Mouse (Mus musculus) erythroblast, embryonic 14.5 days (primary cell): Measurements from ENCODE around the gene Cacna2d1. TPM values are rescaled to one million over a fixed set of nuclear protein-coding genes. Genes with fewer than 3 reads are reported as not detected.

ENCODE experiments used
- H3K27me3 ChIP-seq: 2 replicates; pipeline ENCODE4 v1.6.1; 2012; ENCODE audit warnings: inconsistent platforms; ENCODE audit not compliant: control insufficient read depth
- H3K36me3 ChIP-seq: 2 replicates; pipeline ENCODE4 v1.6.1; 2012; ENCODE audit warnings: mild to moderate bottlenecking, inconsistent platforms; ENCODE audit not compliant: control insufficient read depth
- H3K4me1 ChIP-seq: 2 replicates; pipeline ENCODE4 v1.6.1; 2012; ENCODE audit warnings: inconsistent platforms; ENCODE audit not compliant: control insufficient read depth
- H3K4me3 ChIP-seq: replicated peaks from 2 replicates; pipeline ENCODE3; 2012; ENCODE audit warnings: moderate library complexity, mild to moderate bottlenecking, inconsistent platforms
- H3K9me3 ChIP-seq: 2 replicates; pipeline ENCODE4 v1.6.1; 2012; ENCODE audit warnings: low read length, inconsistent platforms, mixed read lengths; ENCODE audit not compliant: control insufficient read depth
- GATA1 ChIP-seq: IDR thresholded peaks from 2 replicates; pipeline ENCODE4 v1.6.1; 2012; ENCODE audit warnings: low read length, inconsistent platforms, mixed read lengths
- TAL1 ChIP-seq: IDR thresholded peaks from 3 replicates; pipeline ENCODE4 v1.6.1; 2012; ENCODE audit warnings: low read length, inconsistent platforms, mixed read lengths
- polyA plus RNA-seq: library from polyadenylated mRNA; stranded (reverse); fragments of >175 nt; gene quantifications from 2 replicates; pipeline ENCODE4 v1.2.3, GENCODE M21; 2012

The Cacna2d1 gene
- polyA plus RNA-seq, 1 experiment, result not detected

- Histone ChIP-seq H3K36me3 (no peaks in the 10 kb centered on the region), H3K27me3 (no peaks in the 10 kb centered on the region), H3K4me3 (no peak overlapping the region), H3K4me1 (no peaks in the 10 kb centered on the region), H3K9me3 (no peaks in the 10 kb centered on the region)
- no peak for TF ChIP-seq TAL1
- no peak for TF ChIP-seq GATA1
Measured at GRCm38 (mm10) chr5:16221960-16222359, 287.5 kb downstream of the Cacna2d1 start.

GRCm38 (mm10) chr5:16225359-16225758 is 290.9 kb downstream of the Cacna2d1 start:
- no peak overlapping the region for H3K4me3 ChIP-seq
- H3K36me3 ChIP-seq, result no peaks in the 10 kb centered on the region
- H3K9me3 ChIP-seq, result no peaks in the 10 kb centered on the region
- H3K27me3 ChIP-seq, result no peaks in the 10 kb centered on the region
- H3K4me1 ChIP-seq, result no peaks in the 10 kb centered on the region
- TF ChIP-seq TAL1 (no peak), GATA1 (no peak)

- Histone ChIP-seq H3K36me3 (no peaks in the 10 kb centered on the region), H3K9me3 (no peaks in the 10 kb centered on the region), H3K4me1 (no peaks in the 10 kb centered on the region), H3K27me3 (no peaks in the 10 kb centered on the region), H3K4me3 (no peak overlapping the region)
- TF ChIP-seq TAL1 (no peak), GATA1 (no peak)
Measured at GRCm38 (mm10) chr5:16229384-16229783, 294.9 kb downstream of the Cacna2d1 start.

GRCm38 (mm10) chr5:16231477-16231876 is 297.0 kb downstream of the Cacna2d1 start:
- H3K4me1 ChIP-seq, result no peaks in the 10 kb centered on the region
- no peaks in the 10 kb centered on the region for H3K9me3 ChIP-seq
- H3K27me3 ChIP-seq, result no peaks in the 10 kb centered on the region
- no peaks in the 10 kb centered on the region for H3K36me3 ChIP-seq
- no peak for TF ChIP-seq TAL1
- no peak for TF ChIP-seq GATA1
- H3K4me3 ChIP-seq, result no peak overlapping the region

- H3K4me1 ChIP-seq, result no peaks in the 10 kb centered on the region
- no peak overlapping the region for H3K4me3 ChIP-seq
- no peak for TF ChIP-seq GATA1
- TF ChIP-seq TAL1, result no peak
Measured at GRCm38 (mm10) chr5:16234891-16235290, 300.4 kb downstream of the Cacna2d1 start.

DNA sequence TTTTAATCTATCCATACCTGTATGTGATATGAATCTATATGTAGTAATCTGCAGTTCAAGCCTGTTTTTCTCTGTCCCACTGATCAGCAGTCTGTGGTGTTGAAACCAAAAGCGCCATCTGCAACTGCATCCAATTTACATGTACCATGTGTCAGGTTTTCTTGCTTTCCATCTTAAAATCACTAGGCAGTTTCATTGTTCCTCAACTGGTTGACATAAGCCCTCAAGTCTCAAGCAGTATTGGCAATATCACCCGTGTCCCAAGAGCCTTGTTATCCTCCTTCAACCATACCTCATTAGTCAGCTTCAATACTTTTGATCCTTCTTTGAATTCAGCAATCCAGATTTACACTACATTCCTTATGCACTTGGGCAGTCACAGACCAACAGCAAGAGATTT is 301.4 kb downstream of the Cacna2d1 start:
- H3K9me3 ChIP-seq, result no peaks in the 10 kb centered on the region
- H3K27me3 ChIP-seq, result no peaks in the 10 kb centered on the region
- no peak overlapping the region for H3K4me3 ChIP-seq
- H3K4me1 ChIP-seq, result no peaks in the 10 kb centered on the region
- no peaks in the 10 kb centered on the region for H3K36me3 ChIP-seq
- TF ChIP-seq GATA1 (no peak), TAL1 (no peak)

More at GRCm38 (mm10) chr5:16234891-16235290, 300.4 kb downstream of the Cacna2d1 start:
- no peaks in the 10 kb centered on the region for H3K36me3 ChIP-seq
- no peaks in the 10 kb centered on the region for H3K9me3 ChIP-seq
- H3K27me3 ChIP-seq, result no peaks in the 10 kb centered on the region

- TF ChIP-seq TAL1 (no peak), GATA1 (no peak)
- H3K4me1 ChIP-seq, result no peaks in the 10 kb centered on the region
- H3K27me3 ChIP-seq, result no peaks in the 10 kb centered on the region
- H3K36me3 ChIP-seq, result no peaks in the 10 kb centered on the region
- no peak overlapping the region for H3K4me3 ChIP-seq
- H3K9me3 ChIP-seq, result no peaks in the 10 kb centered on the region
Measured at GRCm38 (mm10) chr5:16236608-16237007, 302.1 kb downstream of the Cacna2d1 start.

DNA sequence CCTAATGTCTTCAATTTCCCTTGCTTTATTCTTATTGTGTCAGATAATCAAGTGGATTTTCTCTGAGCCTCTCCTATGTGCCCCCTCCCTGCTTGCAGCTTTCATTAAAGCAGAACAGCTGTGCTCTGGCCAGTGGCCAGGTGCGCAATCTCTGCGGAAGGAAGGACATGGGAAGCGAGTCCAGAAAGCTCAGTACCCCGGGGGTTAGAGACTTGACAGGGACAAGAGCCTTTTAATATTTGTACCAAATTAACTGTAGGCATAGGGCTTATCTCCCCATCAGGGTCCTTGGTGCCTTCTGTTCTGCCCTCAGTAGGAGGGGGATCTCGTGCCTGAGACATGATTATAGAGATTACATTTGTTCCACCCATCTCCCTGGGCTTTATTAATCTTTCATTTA is 303.5 kb downstream of the Cacna2d1 start:
- Histone ChIP-seq H3K4me3 (no peak overlapping the region), H3K36me3 (no peaks in the 10 kb centered on the region), H3K4me1 (no peaks in the 10 kb centered on the region), H3K27me3 (no peaks in the 10 kb centered on the region), H3K9me3 (no peaks in the 10 kb centered on the region)
- no peak for TF ChIP-seq TAL1
- TF ChIP-seq GATA1, result no peak

GRCm38 (mm10) chr5:16240255-16240654 is 305.8 kb downstream of the Cacna2d1 start:
- TF ChIP-seq TAL1, result no peak
- no peak for TF ChIP-seq GATA1
- Histone ChIP-seq H3K27me3 (no peaks in the 10 kb centered on the region), H3K4me3 (no peak overlapping the region), H3K36me3 (no peaks in the 10 kb centered on the region), H3K4me1 (no peaks in the 10 kb centered on the region), H3K9me3 (no peaks in the 10 kb centered on the region)

DNA sequence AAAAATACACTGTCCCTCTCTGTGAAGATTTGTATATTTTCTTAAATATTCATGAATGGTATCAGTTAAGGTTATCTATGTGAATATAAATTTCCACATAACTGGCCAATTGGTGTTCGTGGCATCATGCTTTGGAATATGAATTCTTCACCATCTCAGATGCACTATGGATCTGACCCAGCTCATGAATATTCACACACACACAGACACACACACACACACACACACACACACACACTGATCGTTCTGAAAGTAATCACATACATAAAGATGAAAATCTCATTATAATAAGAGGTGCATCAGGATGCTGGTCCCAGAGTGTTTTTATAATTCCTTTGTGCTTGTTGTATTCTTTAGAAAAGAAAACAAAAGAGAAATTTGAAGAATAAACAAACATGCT is 309.1 kb downstream of the Cacna2d1 start:
- H3K4me1 ChIP-seq, result no peaks in the 10 kb centered on the region
- H3K36me3 ChIP-seq, result no peaks in the 10 kb centered on the region
- no peak overlapping the region for H3K4me3 ChIP-seq
- H3K9me3 ChIP-seq, result no peaks in the 10 kb centered on the region
- no peak for TF ChIP-seq GATA1
- no peak for TF ChIP-seq TAL1
- H3K27me3 ChIP-seq, result no peaks in the 10 kb centered on the region
